Comparison of ENCODE assay signal across 10 mouse cellular contexts in the genomic region with DNA sequence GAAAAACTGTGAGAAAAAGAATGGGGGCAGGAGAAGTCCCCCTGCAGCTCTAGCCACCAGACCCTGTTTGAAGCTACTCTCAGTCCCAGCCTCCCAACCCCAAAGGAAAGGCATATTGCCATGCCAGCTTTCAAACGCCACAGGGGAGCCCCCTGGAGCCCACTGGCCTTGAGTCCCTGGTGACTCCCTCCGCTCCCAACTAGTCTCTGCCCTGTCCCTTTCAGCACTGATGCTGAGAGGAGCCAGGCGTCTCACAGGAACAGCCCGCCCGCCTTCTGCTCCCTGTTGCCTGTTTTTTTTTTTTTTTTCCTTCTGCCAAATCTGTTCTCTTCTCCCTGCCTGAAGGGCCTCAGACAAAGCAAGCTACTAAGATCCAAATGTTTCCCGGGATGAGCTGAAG. TPM values are rescaled to one million over a fixed set of nuclear protein-coding genes. Genes with fewer than 3 reads are reported as not detected.
A peak's percentile ranks its signal among the peaks of the same experiment; 100 is the strongest.
DNase-seq lines count a peak whose midpoint lies in the region; ATAC-seq and TF ChIP-seq lines count a peak whose summit lies in the region.
"Had no signal": no experiment of that assay in that cellular context is flagged by ENCODE, and none has a peak within 500 bp of the region (broad histone marks: within the 10 kb centered on the region; RNA-seq: fewer than 3 reads in every experiment).

No protein-coding gene starts in this region.

- H3K27me3 ChIP-seq in kidney, postnatal 0 days (ENCODE audit: insufficient read depth, low read length) = no peaks in the 10 kb centered on the region
- no peaks in the 10 kb centered on the region for H3K27me3 ChIP-seq in midbrain, embryonic 15.5 days (replicated peaks)
- H3K27me3 ChIP-seq: Patski had no signal

- no peak overlapping the region for H3K9ac ChIP-seq in kidney, postnatal 0 days (ENCODE audit: low read depth, low read length)
- no peak overlapping the region for H3K9ac ChIP-seq in midbrain, embryonic 15.5 days

- peaks cover 28% of the 10 kb centered on the region for H3K4me1 ChIP-seq in kidney, postnatal 0 days (replicated peaks; ENCODE audit: insufficient read depth, low read length)
- H3K4me1 ChIP-seq in midbrain, embryonic 15.5 days = peaks cover 16% of the 10 kb centered on the region

- no peak overlapping the region for H3K4me3 ChIP-seq in kidney, postnatal 0 days (replicated peaks; ENCODE audit: low read depth, low read length)
- H3K4me3 ChIP-seq in midbrain, embryonic 15.5 days = no peak overlapping the region
- H3K4me3 ChIP-seq: myocyte had no signal

- H3K9me3 ChIP-seq in kidney, postnatal 0 days (replicated peaks; ENCODE audit: low read length) = no peaks in the 10 kb centered on the region
- H3K9me3 ChIP-seq in midbrain, embryonic 15.5 days = no peaks in the 10 kb centered on the region

- TF ChIP-seq CTCF in kidney, postnatal 0 days (IDR thresholded peaks at IDR 0.05; ENCODE audit: low read depth) = no peak

- WGBS in kidney, postnatal 0 days = 37% methylated on average over 6 of the region's 6 CpGs
- WGBS in midbrain, embryonic 15.5 days = 4% methylated on average over 6 of the region's 6 CpGs

- H3K4me2 ChIP-seq in kidney, postnatal 0 days (ENCODE audit: low read length) = no peak overlapping the region
- no peak overlapping the region for H3K4me2 ChIP-seq in midbrain, embryonic 15.5 days

- DNase-seq in kidney, postnatal 0 days (ENCODE audit: low spot score) = peak; percentile 58
- DNase-seq in kidney, adult 18-20 months = no peak
- peak; percentile 76 for DNase-seq in cerebellum, adult 9-11 months
- DNase-seq in heart, postnatal 4 days = peak; percentile 48
- no peak for DNase-seq in adrenal gland, adult 18-20 months (ENCODE audit: low spot score in 2 of 2)
- DNase-seq in lung, postnatal 4 days = no peak
- DNase-seq in liver = no peak

- no peaks in the 10 kb centered on the region for H3K36me3 ChIP-seq in kidney, postnatal 0 days (ENCODE audit: insufficient read depth, low read length)
- no peaks in the 10 kb centered on the region for H3K36me3 ChIP-seq in midbrain, embryonic 15.5 days (replicated peaks)

- no peak for ATAC-seq in kidney, postnatal 0 days (replicated peaks; ENCODE audit: low FRiP score, low read depth)
- ATAC-seq in midbrain, embryonic 15.5 days (replicated peaks) = peak; percentile 38; the same call in 1 of the 2 replicates
- ATAC-seq: Patski had no signal

- H3K27ac ChIP-seq in kidney, postnatal 0 days = no peak overlapping the region
- H3K27ac ChIP-seq in midbrain, embryonic 15.5 days = peak overlapping the region; percentile 57

RNA-seq across cellular contexts. Expression of a gene that starts 10.2 kb away (rescaled TPM):
- polyA plus RNA-seq in kidney, postnatal 0 days (2015; fragmentation: Nextera tagmentation; extraction: Ambion mirVana) = 47.5 and 52.9 TPM in 2 replicates
- total RNA-seq in heart, postnatal 4 days (2021) = 10 to 100 TPM; 25.4 to 26.8 TPM
- 22.3 and 26.8 TPM in 2 replicates for polyA plus RNA-seq in midbrain, embryonic 15.5 days (2015; fragmentation: Nextera tagmentation; extraction: Ambion mirVana)
- 1 to 10 TPM; 7.0 to 7.6 TPM for total RNA-seq in adrenal gland, adult 18-20 months (2021)

RNA-seq across cellular contexts. Expression of a gene that starts 30.8 kb away (rescaled TPM):
- polyA plus RNA-seq in kidney, postnatal 0 days (2015; fragmentation: Nextera tagmentation; extraction: Ambion mirVana) = 3.6 TPM in 2 replicates
- 1 to 10 TPM in 1 of 2 experiments, under 1 TPM in 1; 0.86 to 1.4 TPM for total RNA-seq in heart, postnatal 4 days (2021)
- 3.3 and 4.0 TPM in 2 replicates for polyA plus RNA-seq in midbrain, embryonic 15.5 days (2015; fragmentation: Nextera tagmentation; extraction: Ambion mirVana)
- total RNA-seq in adrenal gland, adult 18-20 months (2021) = 1 to 10 TPM; 7.4 to 7.8 TPM

RNA-seq across cellular contexts. Expression of a gene that starts 41.3 kb away (rescaled TPM):
- polyA plus RNA-seq in kidney, postnatal 0 days (2015; fragmentation: Nextera tagmentation; extraction: Ambion mirVana) = 11.2 and 13.9 TPM in 2 replicates
- total RNA-seq in heart, postnatal 4 days (2021) = 10 to 100 TPM; 24.6 to 28.1 TPM
- 10.0 and 10.3 TPM in 2 replicates for polyA plus RNA-seq in midbrain, embryonic 15.5 days (2015; fragmentation: Nextera tagmentation; extraction: Ambion mirVana)
- 10 to 100 TPM; 40.8 to 64.8 TPM for total RNA-seq in adrenal gland, adult 18-20 months (2021)

Comparison
In these comparisons a context has a peak if more than half of its experiments do, and no peak if none do; other contexts are left out.
1. DNase-seq: peak in kidney, postnatal 0 days (single experiment), cerebellum, adult 9-11 months (single experiment) and heart, postnatal 4 days (single experiment); none in kidney, adult 18-20 months (single experiment), adrenal gland, adult 18-20 months (0 of 2), lung, postnatal 4 days (0 of 2) and liver (single experiment).